Mouse (Mus musculus) brain, adult 2 months (tissue): Measurements from ENCODE around the gene Mrtfa.

ENCODE experiments used
- DNase-seq: peaks from one replicate; pipeline ENCODE4 v3.0.0; 2011; ENCODE audit warnings: low read depth, low spot score

Mrtfa gene

GRCm38 (mm10) chr15:80989712-80990111 lies 200.8 kb downstream of the Mrtfa start:
- no peak for DNase-seq

GRCm38 (mm10) chr15:80988331-80988730 lies 202.2 kb downstream of the Mrtfa start:
- DNase-seq = no peak

DNA sequence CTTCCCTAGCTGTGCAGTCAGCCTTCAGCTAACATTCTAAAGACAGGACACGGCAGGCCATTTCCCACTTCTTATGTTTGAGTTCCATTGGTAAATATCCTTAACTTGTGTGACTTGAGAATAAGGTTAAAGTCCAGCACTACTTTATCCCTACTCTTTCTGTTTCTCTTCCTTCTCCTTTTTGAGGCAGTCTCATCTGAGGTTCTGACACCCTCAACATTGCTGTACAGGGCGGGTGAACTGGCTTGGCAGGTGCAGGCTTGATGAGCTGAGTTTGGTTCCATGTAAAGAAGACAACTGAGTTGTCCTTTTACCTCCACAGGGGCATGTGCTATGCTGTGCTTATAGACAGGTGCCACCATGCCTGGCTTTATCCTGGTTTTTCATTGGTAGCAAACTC lies 207.3 kb downstream of the Mrtfa start:
- no peak for DNase-seq

GRCm38 (mm10) chr15:80981176-80981575 lies 209.4 kb downstream of the Mrtfa start:
- DNase-seq = no peak

DNA sequence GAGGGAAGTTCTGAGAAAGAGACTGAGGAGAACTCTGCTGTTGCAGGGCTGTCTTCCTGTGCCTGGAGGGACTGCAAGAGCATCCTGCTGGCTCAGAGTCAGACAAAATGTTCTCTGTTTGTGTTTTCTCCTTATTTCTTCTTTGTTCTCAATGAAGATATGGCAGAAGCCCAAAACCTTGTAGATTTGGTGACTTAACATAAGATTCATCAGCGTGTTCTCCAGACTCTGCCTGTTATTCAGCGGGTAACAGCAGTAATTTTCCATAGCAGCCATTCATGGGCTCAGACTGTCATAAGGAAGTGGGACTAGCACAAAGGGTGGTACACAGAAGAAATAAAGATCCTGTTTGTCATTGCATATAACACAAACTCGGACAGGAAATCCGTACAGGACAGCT lies 210.9 kb downstream of the Mrtfa start:
- peak; percentile 56 for DNase-seq

DNA sequence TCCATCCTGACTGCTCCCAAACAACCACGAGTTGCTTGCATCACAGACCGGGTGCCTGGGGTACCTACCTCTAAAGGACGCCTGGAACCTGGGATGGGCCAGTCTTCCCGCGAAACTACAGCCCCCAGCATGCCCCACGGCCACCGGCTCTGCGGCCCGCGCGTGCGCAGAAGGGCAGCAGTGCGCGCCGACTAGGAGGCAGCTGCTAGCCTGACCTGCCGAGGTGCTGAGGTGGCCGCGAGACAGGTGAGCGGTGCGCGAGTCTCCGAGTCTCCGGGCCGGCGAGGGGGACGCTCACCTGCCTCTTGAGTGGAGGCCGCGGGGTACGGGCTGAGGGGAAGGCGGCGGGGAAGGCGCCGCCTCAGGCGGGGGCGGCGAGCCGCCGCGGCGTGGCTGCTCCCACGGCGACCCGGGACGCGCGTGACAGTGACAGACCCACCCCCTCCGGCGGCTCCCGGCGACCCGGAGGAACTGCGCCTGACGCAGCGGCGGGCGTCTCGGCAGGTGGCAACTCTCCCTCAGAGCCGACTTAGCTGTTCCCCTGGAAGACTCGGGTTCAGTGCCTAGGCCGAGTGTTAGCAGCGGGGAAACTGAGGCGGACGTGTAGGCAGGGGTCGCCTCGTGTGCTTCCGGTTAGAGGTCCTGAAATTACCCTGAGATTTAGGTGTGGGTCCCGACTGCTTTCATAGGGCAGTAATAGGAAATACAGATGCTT lies 212.8 kb downstream of the Mrtfa start, which contains the start of gene Sgsm3:
Sgsm3 (plus strand) TSS at position 146 of the 715 bp plus-strand sequence.
- DNase-seq = peak; percentile 94

- DNase-seq = no peak
These were observed 214.9 kb downstream of the Mrtfa start for GRCm38 (mm10) chr15:80975666-80976065.

GRCm38 (mm10) chr15:80974311-80974710 lies 216.2 kb downstream of the Mrtfa start:
- no peak for DNase-seq

- DNase-seq = no peak
These were observed 221.2 kb downstream of the Mrtfa start for GRCm38 (mm10) chr15:80969371-80969770.
